Mouse (Mus musculus): ENCODE results near the gene Bag2. TPM values are rescaled to one million over a fixed set of nuclear protein-coding genes. Genes with fewer than 3 reads are reported as not detected.
"Not testable (repeated sequence)": the region's sequence is repeated elsewhere in the genome, so short reads cannot be mapped to it uniquely, and the experiment has no call there.

Gene Bag2
- polyA plus RNA-seq, 1 experiment from 2014 or later, result 24.9 TPM

DNA sequence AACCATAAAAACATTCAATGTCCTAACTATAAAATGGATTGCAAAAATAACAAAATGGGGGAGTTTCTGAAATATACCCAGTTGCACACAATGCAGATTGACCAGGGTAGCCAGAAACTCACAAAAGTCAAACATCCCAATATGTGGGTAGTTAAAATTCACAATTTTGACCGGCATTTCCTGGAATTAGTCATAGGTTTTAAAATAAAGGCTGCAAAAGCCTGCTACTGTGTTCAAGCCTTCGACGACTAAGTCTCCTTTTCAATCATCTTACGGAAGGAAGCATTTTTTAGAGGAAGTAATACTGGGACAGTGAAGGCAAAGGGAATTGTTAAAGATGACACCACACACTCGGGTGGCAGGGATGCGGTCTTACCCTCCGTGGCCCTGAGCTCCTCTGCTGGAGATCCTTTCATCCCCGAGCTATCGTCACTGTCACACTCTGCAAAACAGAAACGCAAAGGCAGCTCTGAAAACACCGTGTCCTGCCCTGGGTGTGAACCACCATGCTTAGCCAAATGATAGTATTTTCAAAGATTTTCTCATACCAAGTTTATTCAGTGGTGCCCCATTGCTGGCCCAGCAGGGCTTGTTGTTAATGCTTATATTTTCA, 8.0 kb upstream of the Bag2 start:
- no peaks in the 10 kb centered on the region for H3K9me3 ChIP-seq (replicated peaks)
- ATAC-seq (ENCODE audit: low FRiP score), result no peak
- H3K4me1 ChIP-seq, result no peaks in the 10 kb centered on the region
- 85% methylated on average over 11 of the region's 11 CpGs for whole genome bisulfite sequencing
- peaks cover 25% of the 10 kb centered on the region for H3K36me3 ChIP-seq
- H3K27ac ChIP-seq, result no peak overlapping the region
- H3K4me3 ChIP-seq, result no peak overlapping the region
- H3K4me2 ChIP-seq (replicated peaks), result no peak overlapping the region
- no peaks in the 10 kb centered on the region for H3K27me3 ChIP-seq
- no peak overlapping the region for H3K9ac ChIP-seq

DNA sequence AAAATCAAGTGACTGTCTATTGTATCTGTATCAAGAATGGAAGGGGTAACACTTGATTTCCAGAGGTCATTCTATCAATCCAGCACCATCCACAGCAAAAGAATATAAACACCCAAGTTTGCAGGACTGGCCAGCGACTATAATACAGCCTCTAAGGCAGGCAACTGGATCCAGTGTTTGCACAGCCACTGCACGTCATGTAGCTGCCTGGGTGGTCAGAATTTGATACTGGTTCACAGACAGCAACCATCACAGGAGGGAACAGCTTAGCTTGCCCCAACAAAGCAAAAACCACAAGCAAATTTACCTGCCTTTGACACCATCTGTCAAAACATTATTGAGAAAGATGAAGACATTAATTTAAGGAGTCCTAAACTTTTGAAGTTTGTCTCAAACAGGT, 6.2 kb upstream of the Bag2 start:
- no peaks in the 10 kb centered on the region for H3K9me3 ChIP-seq (replicated peaks)
- H3K4me3 ChIP-seq, result no peak overlapping the region
- H3K36me3 ChIP-seq, result peaks cover 15% of the 10 kb centered on the region
- H3K9ac ChIP-seq, result no peak overlapping the region
- no peaks in the 10 kb centered on the region for H3K27me3 ChIP-seq
- H3K4me2 ChIP-seq (replicated peaks), result no peak overlapping the region
- 61% methylated on average over 2 of the region's 2 CpGs for WGBS
- no peaks in the 10 kb centered on the region for H3K4me1 ChIP-seq
- no peak for ATAC-seq (ENCODE audit: low FRiP score)
- H3K27ac ChIP-seq, result no peak overlapping the region

DNA sequence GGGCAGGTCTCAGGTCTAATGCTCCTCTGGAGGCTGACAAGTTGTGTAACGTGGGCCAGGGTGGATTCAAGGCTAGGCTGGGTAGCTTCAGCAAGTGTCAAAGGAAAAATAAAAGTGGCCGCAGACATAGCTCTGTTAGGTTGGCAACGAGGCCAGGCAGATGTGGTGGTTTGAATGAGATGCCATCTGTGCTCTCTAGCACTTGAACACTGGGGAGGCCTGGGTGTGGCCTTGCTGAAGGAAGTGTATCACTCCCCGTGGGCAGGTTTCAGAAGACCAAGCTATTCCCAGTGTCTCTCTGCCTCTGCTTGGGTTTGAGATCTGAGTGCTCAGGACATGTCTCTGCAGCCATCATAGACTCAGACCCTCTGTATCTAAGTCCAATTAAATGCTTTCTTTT, 893 bp upstream of the Bag2 start:
- no peak overlapping the region for H3K4me2 ChIP-seq (replicated peaks)
- peaks cover 9% of the 10 kb centered on the region for H3K36me3 ChIP-seq
- no peaks in the 10 kb centered on the region for H3K9me3 ChIP-seq (replicated peaks)
- no peak overlapping the region for H3K9ac ChIP-seq
- H3K27me3 ChIP-seq, result no peaks in the 10 kb centered on the region
- no peak overlapping the region for H3K27ac ChIP-seq
- H3K4me3 ChIP-seq, result no peak overlapping the region
- no peak for ATAC-seq (ENCODE audit: low FRiP score)
- WGBS, result 57% methylated on average over 4 of the region's 4 CpGs
- H3K4me1 ChIP-seq, result peaks cover 12% of the 10 kb centered on the region

DNA sequence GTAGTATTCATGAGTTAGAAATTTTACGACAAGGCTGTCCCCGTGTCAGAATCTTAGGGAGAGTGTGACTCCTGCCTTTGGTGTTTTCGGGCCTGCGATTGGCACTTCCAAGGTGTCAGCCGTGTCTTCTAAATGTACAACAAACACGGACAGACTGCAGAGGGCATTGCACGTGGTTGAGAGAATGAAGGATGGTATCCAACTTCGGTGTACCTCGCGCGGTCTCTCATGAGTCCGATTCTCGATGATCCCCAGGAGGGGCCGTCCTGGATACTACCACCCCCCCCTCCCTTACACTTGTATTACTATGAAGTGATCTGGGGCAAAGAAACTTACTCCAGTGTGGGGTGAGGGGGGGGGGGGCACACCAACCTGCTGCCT, 572 bp downstream of the Bag2 start:
- WGBS, result 8% methylated on average over 14 of the region's 14 CpGs
- Histone ChIP-seq H3K4me2 (replicated peaks) (peak overlapping the region; percentile 98), H3K27ac (0 out of 2 replicates have a peak overlapping the region, but pooled peaks have one; percentile 66), H3K4me3 (peak overlapping the region; percentile 71), H3K36me3 (peaks cover 9% of the 10 kb centered on the region), H3K9ac (peak overlapping the region; percentile 84), H3K9me3 (replicated peaks) (no peaks in the 10 kb centered on the region), H3K27me3 (no peaks in the 10 kb centered on the region), H3K4me1 (peaks cover 12% of the 10 kb centered on the region)
- ATAC-seq (ENCODE audit: low FRiP score), result peak; percentile 62

DNA sequence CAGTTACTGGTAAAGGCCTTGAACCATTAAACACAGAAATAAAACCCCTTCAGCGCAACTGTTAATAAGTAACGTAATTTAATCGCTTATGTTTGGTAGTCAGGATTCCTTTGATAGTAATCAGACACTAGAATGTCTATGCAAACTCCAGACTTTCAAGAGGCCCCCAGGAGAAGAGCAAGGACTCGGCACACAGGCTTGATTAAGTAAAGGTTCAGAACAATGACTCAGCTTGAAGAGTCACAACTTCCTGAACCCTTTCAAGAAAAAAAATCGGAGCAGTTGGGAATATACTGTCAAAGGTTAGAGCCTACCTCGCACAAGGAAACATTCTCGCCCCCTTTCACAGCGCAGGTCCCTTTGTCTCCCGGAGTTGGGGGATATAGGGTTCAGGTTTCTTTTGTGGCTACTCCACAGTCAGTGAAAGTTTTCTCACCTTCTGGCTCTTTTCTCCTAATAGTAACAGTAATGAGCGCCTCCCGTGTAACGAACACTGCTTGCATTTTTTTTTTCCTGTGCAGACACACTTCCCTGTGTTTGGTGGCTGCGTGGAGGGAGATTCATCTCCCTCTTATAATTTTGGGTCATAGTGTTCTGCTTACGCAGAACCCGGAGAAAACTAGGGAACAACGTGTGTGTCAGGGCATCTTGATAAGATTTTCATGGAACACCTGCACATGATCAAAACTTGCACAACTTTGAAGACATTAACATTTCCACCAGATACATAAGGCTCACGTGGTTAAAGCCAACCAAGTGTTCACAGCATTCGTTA, 1.1 kb downstream of the Bag2 start:
- 0 out of 2 replicates have a peak overlapping the region, but pooled peaks have one; percentile 84 for H3K9ac ChIP-seq
- H3K4me1 ChIP-seq, result peaks cover 12% of the 10 kb centered on the region
- H3K36me3 ChIP-seq, result peaks cover 9% of the 10 kb centered on the region
- H3K4me3 ChIP-seq, result peak overlapping the region; percentile 71
- H3K9me3 ChIP-seq (replicated peaks), result no peaks in the 10 kb centered on the region
- H3K4me2 ChIP-seq (replicated peaks), result peak overlapping the region; percentile 98
- no peaks in the 10 kb centered on the region for H3K27me3 ChIP-seq
- H3K27ac ChIP-seq, result no peak overlapping the region
- whole genome bisulfite sequencing, result 36% methylated on average over 18 of the region's 18 CpGs
- no peak for ATAC-seq (ENCODE audit: low FRiP score)

DNA sequence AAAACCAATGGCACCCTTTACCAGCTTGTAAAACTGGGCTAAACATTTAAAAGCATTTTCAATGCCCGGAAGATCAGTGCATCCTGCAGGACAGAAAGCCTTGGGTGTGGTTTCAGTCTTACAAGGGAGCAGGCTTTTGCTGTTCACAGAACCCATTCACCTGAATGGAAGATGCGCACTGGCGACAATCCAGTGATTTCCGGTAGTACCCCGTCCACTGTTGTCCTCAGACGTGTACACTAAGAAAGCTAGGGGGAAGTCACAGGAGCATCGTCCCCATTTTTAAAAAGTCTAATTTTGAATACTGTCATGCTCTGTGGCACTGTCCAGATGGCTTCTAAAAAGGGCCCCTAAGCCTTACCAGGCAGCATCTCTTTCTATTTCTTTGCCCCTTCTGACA, 1.8 kb downstream of the Bag2 start:
- Histone ChIP-seq H3K4me1 (peaks cover 12% of the 10 kb centered on the region), H3K9ac (no peak overlapping the region), H3K9me3 (replicated peaks) (no peaks in the 10 kb centered on the region), H3K27ac (no peak overlapping the region), H3K36me3 (peaks cover 7% of the 10 kb centered on the region), H3K4me3 (no peak overlapping the region), H3K4me2 (replicated peaks) (peak overlapping the region; percentile 98; the same call in 1 of the 2 replicates), H3K27me3 (no peaks in the 10 kb centered on the region)
- 85% methylated on average over 7 of the region's 7 CpGs for WGBS
- ATAC-seq (ENCODE audit: low FRiP score), result no peak

DNA sequence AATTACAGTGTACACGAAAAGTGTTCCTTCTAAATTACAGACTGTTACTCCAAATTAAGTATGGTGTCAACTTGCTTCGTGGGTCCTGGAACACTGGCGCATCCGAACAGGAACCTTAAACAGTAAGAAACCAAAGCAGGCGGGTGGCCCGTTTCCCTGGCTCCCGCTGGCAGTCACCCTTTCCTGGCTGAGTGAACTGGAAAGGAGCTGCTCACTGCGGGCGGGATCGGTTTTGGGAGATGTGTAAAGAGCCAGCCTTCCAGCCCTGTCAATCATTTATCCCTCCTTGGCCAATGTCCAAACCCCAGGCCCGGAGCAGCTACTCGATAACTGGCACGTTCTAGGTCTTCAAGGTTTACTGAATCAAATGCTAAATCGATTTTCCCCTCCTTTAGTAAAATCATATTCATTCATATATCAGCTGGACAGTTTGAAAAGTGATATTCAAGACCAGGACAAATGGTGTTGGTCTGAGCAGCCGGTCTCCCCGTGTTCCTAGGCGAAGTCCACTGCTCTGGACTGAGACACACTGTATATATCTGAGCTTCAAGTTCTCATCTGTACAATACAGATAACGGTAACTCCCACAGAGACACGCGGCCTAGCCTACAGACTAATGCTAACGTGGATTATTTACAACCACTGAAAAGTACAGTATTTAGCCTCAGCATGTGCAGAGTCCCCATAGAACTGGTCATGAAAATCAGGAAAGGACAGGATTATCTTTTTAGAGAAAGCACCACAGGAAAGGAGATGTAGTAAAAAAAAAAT, 2.4 kb downstream of the Bag2 start:
- WGBS, result 85% methylated on average over 21 of the region's 21 CpGs
- H3K27ac ChIP-seq, result no peak overlapping the region
- H3K9ac ChIP-seq, result no peak overlapping the region
- H3K4me2 ChIP-seq (replicated peaks), result no peak overlapping the region
- no peaks in the 10 kb centered on the region for H3K27me3 ChIP-seq
- H3K4me1 ChIP-seq, result peaks cover 12% of the 10 kb centered on the region
- no peak for ATAC-seq (ENCODE audit: low FRiP score)
- H3K4me3 ChIP-seq, result no peak overlapping the region
- H3K9me3 ChIP-seq (replicated peaks), result no peaks in the 10 kb centered on the region
- H3K36me3 ChIP-seq, result peaks cover under 1% of the 10 kb centered on the region; the same call in 1 of the 2 replicates

DNA sequence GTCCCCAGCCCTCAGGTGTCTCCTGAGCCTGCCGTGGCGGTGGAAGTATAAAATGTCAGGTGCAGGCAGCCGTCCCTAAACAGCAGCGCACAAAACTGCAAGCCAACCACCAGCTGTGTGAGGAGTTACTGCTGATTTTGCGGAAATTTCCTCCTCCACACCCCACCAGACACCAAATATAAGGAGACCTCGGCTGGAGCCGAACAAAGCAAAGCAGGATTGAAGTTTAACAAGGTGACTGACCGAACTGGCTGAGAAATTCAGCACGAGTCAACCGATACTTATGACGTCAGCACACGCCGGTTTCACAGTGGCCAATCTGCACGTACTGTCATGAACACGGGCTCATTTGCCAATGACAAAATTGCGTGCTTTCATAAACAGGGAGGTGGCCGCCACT, 3.5 kb downstream of the Bag2 start:
- Histone ChIP-seq H3K4me1 (peaks cover 12% of the 10 kb centered on the region), H3K4me2 (replicated peaks) (no peak overlapping the region), H3K27me3 (no peaks in the 10 kb centered on the region), H3K9ac (no peak overlapping the region), H3K36me3 (no peaks in the 10 kb centered on the region), H3K9me3 (replicated peaks) (no peaks in the 10 kb centered on the region), H3K4me3 (no peak overlapping the region), H3K27ac (no peak overlapping the region)
- WGBS, result 91% methylated on average over 17 of the region's 17 CpGs
- no peak for ATAC-seq (ENCODE audit: low FRiP score)

DNA sequence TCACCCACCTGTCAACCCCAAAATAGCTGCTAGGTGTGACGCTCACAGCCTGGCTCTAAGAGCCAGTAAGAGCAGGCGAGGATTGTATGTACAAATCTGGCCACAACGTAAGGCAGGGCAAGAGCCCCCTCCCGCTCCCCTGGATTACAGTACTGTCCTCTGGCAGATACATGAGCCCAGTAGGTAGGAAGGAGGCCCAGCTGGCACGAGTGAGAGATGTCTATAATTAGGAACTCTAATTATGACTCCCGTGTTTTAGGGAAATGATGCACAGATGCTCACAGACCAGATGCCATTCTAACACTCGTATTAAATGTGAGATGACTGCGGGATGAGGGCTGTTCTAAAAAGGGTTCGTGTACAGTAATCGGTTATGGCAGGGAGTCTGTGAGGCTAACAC, 6.3 kb downstream of the Bag2 start:
- no peak overlapping the region for H3K4me2 ChIP-seq (replicated peaks)
- H3K27ac ChIP-seq, result no peak overlapping the region
- 83% methylated on average over 10 of the region's 10 CpGs for WGBS
- ATAC-seq (ENCODE audit: low FRiP score), result peak; percentile 54
- H3K27me3 ChIP-seq, result no peaks in the 10 kb centered on the region
- H3K36me3 ChIP-seq, result no peaks in the 10 kb centered on the region
- H3K9ac ChIP-seq, result no peak overlapping the region
- no peak overlapping the region for H3K4me3 ChIP-seq
- no peaks in the 10 kb centered on the region for H3K4me1 ChIP-seq
- no peaks in the 10 kb centered on the region for H3K9me3 ChIP-seq (replicated peaks)

DNA sequence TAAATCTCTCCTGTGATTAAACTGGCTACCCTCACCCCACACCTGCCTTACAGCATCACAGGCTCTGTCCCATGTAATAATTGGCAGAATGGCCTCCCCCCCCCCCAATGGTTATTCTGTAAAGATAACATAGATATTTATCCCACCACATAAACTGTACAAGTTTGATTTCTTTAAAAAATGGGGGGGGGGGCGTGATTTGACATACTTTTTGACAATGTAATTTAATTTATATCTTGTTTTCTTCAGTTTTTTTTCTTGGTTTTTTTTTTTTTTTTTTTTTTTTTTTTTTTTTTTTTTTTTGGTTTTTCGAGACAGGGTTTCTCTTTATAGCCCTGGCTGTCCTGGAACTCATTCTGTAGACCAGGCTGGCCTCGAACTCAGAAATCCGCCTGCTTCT, 7.9 kb downstream of the Bag2 start:
- not testable (repeated sequence) for H3K4me3 ChIP-seq; H3K4me2 ChIP-seq (replicated peaks); H3K36me3 ChIP-seq; H3K4me1 ChIP-seq; H3K27ac ChIP-seq; ATAC-seq (ENCODE audit: low FRiP score); H3K27me3 ChIP-seq; H3K9me3 ChIP-seq (replicated peaks); H3K9ac ChIP-seq
- WGBS, result 91% methylated on average over 3 of the region's 4 CpGs

DNA sequence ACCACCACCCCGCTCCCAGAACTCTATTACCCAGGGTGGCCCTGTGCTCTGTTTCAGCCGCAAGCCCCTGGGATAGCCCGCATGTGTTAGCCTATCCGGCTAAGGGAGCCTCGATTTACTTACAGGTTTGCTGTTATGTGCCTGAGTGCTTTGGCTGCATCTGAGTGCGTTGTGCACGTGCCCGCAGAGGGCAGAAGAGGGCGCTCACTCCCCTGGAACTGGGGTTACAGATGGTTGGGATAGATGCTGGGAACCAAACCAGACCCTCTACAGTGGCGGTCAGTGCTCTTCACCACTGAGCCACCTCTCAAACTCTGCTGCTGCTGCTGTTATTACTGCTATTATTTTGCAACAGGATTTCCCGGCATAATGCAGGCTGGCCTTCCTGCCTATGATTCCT, 8.5 kb downstream of the Bag2 start:
- no peaks in the 10 kb centered on the region for H3K4me1 ChIP-seq
- H3K27me3 ChIP-seq, result no peaks in the 10 kb centered on the region
- no peak overlapping the region for H3K4me2 ChIP-seq (replicated peaks)
- ATAC-seq (ENCODE audit: low FRiP score), result no peak
- no peaks in the 10 kb centered on the region for H3K36me3 ChIP-seq
- WGBS, result 96% methylated on average over 11 of the region's 11 CpGs
- no peak overlapping the region for H3K9ac ChIP-seq
- H3K4me3 ChIP-seq, result no peak overlapping the region
- H3K27ac ChIP-seq, result no peak overlapping the region
- H3K9me3 ChIP-seq (replicated peaks), result no peaks in the 10 kb centered on the region

DNA sequence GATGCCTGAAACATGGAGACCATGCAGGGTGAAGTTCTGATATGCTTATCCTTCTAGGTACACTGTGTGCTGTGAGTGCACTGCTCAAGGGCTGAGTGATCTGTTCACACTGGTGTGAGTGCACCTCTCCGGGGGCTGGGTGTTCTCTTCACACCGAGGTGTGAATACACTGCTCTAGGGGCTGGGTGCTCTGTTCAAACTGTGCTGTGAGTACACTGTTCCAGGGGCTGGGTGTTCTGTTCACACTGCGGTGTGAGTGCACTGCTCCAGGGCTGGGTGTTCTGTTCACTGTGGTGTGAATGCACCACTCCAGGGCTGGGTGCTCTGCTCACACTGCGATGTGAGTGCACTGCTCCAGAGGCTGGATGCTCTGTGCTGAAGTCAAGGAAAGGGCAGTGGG, 11.7 kb downstream of the Bag2 start:
- 94% methylated on average over 4 of the region's 4 CpGs for WGBS
- no peaks in the 10 kb centered on the region for H3K27me3 ChIP-seq
- peaks cover 9% of the 10 kb centered on the region; the same call in 1 of the 2 replicates for H3K36me3 ChIP-seq
- H3K4me3 ChIP-seq, result no peak overlapping the region
- no peak for ATAC-seq (ENCODE audit: low FRiP score)
- no peak overlapping the region for H3K27ac ChIP-seq
- no peaks in the 10 kb centered on the region for H3K4me1 ChIP-seq
- no peaks in the 10 kb centered on the region for H3K9me3 ChIP-seq (replicated peaks)
- no peak overlapping the region for H3K4me2 ChIP-seq (replicated peaks)
- no peak overlapping the region for H3K9ac ChIP-seq
